Mouse (Mus musculus) adrenal gland, postnatal 14 days (tissue): Measurements from ENCODE around the gene BC107364. TPM values are rescaled to one million over a fixed set of nuclear protein-coding genes. Genes with fewer than 3 reads are reported as not detected.
"Not testable (repeated sequence)": the region's sequence is repeated elsewhere in the genome, so short reads cannot be mapped to it uniquely, and the experiment has no call there.

Source experiments
- DNase-seq: peaks from one replicate; pipeline ENCODE4 v3.0.0; 2021; ENCODE audit warnings: mixed read lengths
- long read RNA-seq, 2 experiments: library from polyadenylated mRNA; stranded (forward); transcript quantifications; one replicate each; pipeline ENCODE4 v2.0.0; 2021
- total RNA-seq: library from RNA; stranded (reverse); gene quantifications from 2 replicates; pipeline ENCODE4 v1.2.3, GENCODE M21; 2021

BC107364 gene
- not detected in 2 replicates for total RNA-seq
- long read RNA-seq, experiment 1: 0 reads
- long read RNA-seq, experiment 2: 0 reads

DNA sequence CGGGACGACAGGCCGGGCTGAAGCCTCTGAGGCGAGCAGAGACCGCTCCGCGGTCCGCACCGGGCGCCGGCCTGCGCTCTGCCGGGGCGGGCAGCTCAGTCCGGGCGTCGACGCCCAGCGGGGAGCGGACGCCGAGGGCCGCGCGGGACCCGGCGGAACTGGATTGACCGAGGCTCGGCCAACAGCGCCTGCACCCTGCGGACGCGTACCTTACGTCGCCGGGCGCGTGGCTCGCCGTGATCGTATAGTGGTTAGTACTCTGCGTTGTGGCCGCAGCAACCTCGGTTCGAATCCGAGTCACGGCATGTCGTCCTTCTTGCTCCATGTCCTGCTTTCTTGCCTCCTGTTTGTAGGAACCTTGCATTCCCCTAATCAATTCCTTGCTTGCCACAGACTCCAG lies at the start of gene BC107364:
Gene BC107364 (minus strand): TSS at position 45 of the 400 bp plus-strand sequence.
- DNase-seq: not testable (repeated sequence)

DNA sequence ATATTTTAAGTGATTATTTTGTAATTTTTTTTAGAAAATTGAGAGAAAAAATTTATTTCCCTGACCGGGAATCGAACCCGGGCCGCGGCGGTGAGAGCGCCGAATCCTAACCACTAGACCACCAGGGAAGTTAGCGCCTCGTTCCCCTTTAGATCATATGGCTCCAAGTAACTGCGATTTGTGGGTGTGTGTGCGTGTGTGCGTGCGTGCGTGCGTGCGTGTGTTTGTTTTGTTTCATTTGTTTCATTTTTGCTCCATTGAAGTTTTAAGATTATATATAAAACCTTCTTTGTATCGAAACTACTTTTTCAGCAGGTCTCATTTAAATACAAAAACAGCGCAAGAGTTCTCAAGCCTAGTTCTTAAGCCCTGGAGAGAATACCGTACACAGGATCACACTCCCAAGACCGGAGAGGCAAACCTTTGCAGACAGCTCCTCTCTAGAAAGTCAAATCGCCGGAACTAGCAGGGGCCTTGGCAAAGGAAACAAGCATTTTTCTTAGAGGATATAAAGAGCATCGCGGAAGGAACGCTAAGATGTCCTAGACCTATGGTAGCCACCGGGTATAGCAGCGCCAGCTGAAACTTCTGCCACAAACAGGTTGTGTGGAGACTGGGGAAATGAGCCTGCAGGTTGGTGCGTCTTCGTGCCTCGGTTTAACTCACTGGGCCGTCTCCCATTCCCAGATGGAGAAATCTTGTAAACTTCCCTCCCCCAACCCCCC lies 49.4 kb upstream of the BC107364 start:
- peak; percentile 91 for DNase-seq

DNA sequence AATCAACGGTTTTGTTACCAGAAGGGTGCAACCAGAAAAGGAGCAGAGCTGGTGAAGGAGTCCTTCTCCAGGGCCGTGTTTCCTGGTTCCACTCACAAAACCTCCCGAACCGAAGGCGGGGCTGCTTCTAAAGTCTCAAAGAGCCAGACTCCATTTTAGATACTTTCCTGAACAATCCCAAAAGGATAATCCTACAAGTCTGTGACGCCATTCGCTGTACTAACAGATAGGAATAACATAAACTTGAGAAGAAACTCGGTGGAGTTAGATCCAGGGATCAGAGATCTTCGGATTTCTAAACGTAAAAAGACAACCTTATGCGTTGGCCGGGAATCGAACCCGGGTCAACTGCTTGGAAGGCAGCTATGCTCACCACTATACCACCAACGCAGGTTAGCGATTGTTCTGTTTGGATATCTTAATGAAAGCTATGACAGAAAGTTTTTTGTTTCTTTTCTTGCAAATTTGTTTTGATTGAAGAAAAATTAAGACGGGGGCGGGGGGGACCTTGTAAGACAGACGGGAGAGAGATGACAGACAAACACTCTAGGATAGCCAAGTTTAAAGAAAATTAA lies 48.7 kb upstream of the BC107364 start:
- peak; percentile 87 for DNase-seq

DNA sequence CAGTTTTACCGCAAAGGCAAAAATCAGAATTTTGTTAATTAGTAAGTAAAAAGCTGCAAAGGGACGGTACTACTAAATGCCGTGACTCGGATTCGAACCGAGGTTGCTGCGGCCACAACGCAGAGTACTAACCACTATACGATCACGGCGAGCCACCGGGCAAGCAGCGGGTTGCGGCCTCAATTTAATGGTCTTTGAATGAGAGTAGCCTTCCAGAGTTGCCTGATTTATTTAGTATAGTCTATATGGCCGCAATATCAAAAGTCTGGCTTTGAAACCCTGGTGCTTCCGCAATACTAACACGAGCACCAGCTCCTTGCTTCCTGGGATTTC lies 48.1 kb upstream of the BC107364 start:
- peak; percentile 94 for DNase-seq

DNA sequence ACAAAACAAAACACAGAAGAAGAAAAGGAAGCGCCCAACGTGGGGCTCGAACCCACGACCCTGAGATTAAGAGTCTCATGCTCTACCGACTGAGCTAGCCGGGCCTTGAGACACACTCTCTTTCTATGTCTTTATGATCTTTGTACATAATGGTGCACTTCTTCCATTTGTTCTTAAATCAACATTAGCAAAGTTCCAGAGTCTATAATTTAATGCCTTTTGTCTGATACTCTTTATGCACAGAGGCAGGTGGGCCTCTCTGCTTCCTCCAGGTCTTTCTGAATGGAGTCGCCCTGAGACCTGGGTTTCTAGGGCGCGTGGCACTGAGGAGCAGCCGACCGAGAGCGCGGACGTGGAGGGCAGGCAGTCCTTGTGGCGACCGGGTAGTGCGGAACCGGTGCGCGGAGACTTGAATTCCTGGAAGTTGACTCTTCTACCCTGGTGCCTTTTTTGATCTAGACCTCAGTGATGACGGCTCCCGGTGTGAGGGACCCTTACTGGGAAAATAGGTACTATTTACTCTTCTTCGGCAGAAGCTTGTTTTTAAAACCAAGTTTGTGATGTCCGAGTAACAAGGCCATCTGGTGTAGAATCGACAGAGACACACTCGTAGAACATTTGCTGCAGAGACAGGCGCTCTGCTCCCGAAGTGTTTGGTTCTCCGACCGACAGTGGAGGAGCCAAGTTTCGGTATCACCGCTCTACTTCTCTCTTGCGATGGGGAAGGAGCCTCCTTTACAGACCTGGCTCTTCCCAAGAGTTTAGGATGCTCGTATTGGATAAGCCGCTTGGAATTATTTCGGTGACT lies 47.6 kb upstream of the BC107364 start:
- DNase-seq: peak; percentile 79

DNA sequence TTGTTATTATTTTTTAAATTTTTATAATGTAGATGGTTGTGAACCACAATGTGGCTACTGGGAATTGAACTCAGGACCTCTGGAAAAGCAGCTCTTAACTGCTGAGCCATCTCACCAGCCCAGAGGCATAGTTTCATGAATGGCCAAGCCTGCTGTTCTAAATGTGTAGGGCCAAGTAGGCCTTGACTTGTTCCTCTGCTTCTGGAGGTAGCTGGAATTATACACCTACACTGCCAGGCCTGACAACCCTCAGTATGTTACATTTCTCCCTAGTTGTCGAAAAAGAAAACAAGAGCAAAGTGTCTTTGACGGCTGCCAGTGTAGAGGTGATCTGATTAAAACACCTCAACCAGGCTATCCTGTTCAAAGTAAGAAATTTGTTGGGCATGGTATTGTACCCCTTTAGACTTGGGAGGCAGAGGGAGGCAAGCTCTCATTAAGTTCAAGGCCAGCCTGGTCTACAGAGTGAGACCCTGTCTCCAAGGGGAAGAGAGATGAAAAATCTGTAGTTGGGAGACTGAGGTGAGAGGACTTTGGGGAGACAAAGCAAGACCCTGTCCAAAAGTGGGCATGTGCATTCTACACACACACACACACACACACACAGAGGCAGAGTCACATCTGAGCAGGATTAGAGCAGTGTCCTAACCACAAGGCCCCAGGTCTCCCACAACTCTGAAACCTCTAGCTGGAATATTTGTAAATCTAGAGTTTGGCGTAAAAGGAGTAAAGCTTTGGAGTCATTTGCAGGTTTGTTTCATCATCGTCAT lies 46.6 kb upstream of the BC107364 start:
- DNase-seq: no peak

DNA sequence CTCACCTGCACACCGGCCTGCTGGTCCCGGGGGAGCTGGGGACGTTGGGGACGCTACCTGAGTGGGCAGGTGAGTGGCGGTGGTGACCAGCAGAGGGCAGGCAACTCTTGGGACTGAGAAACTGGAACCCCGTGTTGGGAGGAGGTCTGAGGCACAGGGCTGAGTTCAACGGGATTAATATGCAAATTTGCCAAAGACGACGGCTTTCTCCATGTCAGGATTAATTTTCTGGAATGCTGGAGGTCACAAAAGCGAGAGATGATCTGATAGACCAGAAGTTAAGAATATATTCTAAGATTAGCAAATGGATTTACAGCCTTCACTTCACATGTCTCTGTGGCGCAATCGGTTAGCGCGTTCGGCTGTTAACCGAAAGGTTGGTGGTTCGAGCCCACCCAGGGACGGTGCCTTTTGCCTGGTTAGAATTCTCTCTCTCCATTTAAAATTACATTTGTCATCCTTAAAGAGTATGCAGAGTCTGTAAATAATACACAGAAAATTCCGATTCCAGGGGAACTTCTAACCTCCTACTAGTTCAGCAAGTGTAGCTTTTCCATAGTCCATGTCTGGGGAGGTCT lies 45.4 kb upstream of the BC107364 start:
- peak; percentile 83 for DNase-seq

DNA sequence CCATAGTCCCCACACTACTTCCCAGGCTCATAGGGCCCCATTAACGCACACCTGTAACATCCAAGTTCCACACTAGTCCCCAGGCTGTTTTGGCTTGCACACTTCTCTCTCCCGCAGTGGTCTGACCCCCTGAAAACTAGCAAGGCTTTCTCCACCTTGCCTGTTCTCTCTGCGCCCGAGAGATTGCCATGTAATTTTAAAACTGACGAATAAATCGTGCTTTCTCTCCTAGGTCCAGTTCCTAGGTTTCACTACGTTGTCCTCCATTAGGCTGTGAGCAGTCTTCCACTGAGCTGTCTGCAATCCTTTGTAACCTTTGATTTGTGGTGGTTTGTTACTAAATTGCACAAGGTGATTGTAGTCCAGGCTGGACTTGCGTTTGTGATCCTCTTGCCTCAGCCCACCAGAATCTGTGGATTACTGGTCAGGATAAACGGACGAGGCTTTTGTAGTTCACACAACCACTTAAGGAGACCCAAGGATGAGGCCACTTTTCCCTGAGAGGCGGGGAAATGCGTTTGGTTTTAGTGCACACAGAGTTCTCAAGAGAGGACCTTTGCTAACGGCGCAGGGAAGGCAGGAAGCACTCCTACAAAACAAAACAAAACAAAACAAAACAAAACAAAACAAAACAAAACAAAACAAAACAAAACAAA lies 44.6 kb upstream of the BC107364 start:
- not testable (repeated sequence) for DNase-seq

DNA sequence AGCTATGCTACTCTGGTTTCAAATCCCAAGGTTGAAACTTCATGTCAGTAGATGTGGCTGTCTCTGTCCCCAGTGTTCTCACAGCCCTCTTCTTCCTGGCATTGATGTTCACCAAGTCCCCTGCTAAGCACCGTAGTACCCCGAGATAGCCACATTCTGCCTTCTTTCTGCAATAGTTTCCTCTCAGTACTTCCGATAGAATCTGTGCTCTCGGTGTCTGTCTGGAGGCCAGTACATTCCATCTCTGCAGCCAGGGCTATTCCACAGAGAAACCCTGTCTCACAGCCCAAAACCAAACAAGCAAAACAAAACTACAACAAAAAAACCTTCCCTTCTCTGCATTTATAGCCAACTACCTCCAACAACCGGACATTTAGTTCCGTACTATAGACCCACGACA lies 44.1 kb upstream of the BC107364 start:
- DNase-seq: no peak

DNA sequence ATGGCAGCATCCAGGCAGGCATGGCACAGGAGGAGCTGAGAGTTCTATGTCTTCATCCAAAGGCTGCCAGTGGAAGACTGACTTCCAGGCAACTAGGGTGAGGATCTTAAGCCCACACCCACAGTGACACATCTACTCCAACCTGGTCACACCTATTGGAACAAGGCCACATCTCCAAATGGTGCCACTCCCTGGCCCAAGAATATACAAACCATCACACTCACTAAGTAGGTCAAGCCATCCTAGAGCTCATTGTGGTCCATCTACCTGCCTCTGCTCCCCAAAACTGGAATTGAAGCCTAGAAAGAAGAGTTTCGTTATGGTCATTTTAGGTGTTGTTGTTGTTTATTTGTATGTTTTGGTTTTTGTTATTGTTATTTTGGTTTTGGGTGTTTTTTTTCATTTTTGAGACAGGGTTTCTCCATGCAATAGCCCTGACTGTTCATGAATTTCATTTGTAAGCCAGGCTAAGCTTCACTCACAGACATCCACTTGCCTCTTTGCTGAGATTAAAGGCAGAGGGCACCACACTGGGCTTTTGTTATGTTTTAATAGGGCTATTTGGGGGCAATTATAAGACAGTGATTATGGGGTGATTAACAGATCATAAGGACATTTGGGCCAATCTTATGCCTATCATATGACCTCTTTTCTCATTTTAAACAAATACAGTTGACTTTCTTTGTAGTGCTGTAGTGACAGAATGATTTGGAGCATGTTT lies 43.5 kb upstream of the BC107364 start:
- DNase-seq: no peak

DNA sequence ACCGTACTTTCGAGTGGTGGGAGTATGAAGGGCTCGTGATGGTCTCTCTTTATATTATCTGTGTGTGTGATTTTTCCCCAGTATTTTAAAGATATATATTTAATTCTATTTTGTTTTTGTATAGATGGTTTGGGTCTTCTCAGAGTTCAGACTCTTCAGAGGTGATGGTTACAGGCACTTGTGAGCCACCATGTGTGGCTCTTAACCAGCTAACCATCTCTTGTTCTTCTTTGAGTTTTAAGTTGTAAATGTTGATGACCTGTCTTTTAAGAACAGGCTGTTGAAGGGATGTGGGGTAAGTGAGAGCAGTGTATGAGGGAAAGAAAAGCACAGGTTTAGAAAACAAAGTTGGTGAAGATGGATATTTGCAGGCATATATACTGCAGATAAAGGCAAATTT lies 42.8 kb upstream of the BC107364 start:
- DNase-seq: no peak

DNA sequence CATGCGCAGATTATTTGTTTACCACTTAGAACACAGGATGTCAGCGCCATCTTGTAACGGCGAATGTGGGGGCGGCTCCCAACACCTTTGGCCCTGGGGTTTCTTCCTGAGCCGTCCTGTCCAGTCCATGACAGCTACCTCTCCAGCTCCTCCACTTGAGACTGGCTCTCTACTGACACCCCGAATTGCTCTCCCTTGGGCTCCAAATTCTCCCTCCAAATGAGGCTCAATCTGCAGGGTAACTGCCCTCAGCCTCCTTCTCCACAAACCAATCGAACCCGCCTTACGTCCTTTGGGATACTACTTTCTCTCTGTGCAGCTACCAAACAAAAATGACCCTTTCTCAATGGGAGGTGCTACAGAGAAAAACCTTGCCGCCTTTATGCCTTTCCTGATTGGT lies 42.4 kb upstream of the BC107364 start:
- DNase-seq: not testable (repeated sequence)

DNA sequence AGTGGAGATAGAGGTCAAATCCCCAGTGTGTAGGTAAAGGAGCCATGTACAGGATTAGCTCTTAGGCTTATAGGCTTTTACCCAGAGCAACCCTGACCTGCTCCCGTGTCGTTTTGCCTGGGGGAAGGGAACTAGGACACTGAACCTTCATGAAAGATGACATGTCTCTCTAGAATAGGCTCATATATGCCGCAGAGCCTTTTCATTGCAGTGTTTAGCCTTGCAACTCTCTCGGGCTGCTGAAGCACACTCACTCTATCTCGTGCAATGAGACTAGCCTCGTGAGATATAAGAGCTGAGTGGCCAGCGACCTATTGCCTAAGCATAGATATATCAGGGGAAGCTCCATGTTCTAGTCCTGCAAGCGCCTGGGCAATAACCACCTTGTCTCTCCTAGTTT lies 37.5 kb upstream of the BC107364 start:
- not testable (repeated sequence) for DNase-seq

DNA sequence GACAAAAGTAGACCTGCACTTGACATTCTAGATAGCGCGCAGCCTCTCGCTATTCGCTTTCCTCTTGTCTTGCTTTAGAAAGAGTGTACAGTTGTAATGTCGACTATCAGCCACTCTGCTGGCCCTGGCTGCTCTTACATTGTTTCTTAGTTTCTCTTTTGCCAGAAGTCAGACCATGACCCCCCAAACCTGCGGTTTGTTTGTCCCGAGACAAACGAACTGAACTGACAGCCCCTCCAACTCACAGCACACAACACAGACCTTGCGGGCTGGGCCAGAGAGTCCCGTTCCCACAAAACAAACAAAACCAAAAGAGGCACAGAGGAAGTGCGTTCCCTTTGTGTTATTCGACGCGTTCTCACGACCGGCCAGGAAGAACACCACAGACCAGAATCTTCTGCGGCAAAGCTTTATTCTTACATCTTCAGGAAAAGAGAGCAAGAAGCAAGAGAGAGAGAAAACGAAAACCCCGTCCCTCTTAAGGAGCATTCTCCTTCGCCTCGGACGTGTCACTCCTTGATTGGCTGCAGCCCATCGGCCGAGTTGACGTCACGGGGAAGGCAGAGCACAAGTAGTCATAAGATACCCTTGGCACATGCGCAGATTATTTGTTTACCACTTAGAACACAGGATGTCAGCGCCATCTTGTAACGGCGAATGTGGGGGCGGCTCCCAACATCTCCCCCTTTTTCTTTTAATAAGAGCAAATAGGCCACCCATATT lies 37.0 kb upstream of the BC107364 start:
- DNase-seq: not testable (repeated sequence)

DNA sequence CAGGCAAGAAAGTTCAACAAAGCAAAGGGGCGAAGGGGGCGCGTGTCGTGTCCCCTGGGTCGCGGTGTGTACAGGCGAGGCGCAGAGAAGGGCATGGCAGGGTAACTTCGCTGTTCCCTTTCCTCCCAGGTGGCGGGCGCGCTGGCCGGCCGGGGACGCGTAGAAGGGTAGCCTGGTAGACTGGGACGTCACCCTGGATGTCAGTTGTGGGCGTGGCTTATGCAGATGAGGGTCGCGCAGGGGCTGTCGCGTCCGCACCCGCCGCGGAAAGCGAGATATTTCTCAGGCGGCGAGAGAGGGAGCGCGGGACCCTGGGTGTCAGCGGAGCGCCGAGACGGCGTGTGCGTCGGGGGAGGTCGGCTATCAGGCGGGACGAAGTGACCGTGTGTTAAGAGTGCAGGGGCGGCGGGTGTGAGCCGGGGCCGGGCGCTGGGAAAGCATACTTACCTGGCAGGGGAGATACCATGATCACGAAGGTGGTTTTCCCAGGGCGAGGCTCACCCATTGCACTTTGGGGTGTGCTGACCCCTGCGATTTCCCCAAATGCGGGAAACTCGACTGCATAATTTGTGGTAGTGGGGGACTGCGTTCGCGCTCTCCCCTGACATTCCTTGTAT lies 36.3 kb upstream of the BC107364 start:
- not testable (repeated sequence) for DNase-seq

DNA sequence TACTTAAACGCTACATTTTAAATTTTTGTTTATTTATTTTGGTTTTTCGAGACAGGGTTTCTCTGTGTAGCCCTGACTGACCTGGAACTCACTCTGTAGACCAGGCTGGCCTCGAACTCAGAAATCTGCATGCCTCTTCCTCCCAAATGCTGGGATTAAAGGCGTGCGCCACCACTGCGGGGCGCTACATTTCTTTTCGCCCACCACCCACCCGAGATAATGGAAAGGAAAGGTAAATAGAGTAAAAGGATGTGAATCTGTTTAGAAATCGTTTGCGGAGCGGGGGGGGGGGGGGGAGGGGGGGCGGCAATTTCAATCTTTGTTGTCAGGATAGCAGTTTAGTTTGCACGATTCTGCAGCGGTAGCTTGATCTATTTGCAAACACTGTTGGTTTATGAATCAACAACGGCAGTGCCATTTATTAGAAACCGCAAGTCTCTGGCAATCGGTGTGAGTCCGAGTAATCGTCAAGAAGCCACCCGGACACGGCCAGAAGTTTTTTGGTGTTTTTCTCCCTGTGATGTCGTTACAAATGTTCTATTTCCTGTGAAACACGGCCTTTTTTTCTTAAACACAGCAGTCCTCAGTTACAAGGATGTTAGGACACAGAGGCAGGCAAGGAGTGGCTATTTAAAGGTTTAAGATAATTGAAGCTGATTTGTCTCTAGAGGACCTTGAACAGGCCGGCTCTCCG lies 35.6 kb upstream of the BC107364 start:
- DNase-seq: peak; percentile 56

DNA sequence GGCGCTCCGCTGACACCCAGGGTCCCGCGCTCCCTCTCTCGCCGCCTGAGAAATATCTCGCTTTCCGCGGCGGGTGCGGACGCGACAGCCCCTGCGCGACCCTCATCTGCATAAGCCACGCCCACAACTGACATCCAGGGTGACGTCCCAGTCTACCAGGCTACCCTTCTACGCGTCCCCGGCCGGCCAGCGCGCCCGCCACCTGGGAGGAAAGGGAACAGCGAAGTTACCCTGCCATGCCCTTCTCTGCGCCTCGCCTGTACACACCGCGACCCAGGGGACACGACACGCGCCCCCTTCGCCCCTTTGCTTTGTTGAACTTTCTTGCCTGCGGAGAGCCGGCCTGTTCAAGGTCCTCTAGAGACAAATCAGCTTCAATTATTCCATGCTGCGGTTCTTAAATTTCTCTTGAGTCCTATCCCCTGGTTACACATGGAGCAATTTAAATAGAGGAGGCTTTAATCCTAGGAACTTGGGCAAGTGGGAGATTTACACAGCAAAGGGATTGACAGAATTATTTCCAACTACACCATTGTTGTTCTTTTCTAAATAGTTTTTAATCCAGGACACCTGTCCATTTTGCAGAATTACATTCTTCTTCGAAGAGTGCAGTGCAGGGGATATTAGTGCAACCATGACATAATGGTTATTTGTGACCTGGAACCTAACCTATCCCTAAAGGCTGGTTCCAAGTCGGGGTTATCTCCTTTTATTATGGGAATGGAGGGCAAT lies 34.9 kb upstream of the BC107364 start:
- not testable (repeated sequence) for DNase-seq
